Mouse (Mus musculus) embryo, embryonic 11 days (tissue): ENCODE data around the gene Cavin1.

Experiments used
- DNase-seq: peaks from one replicate; pipeline ENCODE4 v3.0.0-alpha.2; 2015

Cavin1 gene

DNA sequence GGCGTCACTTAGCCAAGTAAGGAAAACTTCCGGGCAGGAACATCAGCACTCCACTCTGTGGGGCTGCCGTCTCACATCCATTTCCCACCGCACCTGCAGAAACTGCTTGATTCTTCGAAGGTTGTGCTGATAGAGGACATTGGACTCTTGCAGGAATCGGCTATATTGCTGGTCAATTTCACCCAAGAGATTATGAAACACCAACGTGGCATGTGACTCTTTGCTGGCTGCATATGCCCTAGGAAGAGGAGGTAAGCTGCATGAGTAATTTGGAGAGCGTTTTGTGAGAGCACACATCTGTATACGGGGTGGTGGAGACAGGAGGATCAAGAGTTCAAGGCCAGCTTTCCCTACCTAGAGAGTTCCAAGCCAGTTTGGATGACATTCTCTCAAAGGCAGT, 62.1 kb downstream of the Cavin1 start:
- DNase-seq = no peak

DNA sequence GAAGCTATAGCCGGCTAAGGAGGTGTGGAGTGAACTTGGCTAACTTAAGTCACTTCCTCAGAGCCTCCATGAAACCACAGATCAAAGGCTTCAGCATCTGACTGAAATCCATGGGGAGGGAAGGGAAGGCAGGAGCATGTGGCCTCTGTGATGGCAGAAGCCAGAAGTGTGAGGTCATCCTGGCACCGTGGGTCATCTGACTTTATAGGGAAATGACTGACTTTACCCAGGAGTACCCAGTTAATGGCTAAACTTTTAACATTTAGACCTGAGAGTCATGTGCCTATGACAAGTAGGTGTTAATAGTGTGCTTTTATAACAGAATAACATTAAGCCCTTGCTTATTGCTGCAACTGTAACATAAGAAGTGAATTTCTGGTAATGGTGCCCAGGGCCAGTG, 62.6 kb downstream of the Cavin1 start:
- DNase-seq = no peak

DNA sequence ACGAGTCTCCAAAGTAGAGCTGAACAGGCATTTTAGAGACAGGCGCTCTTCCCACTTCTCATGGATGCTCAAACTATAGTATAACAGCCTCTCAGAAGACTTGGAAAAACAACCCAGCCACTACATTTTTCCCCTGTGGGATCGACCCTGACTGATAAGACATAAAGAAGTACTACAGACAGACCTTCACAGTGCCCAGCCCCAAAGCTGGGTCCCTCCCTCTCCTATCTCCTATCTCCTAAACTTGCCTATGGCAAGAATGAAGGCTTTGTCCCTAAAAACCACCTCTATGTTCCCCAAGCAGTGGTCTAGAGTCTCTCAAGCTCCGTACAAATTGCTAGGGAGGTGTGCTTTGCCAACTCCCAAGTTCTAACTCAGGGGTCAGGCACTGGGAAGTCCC, 63.8 kb downstream of the Cavin1 start:
- DNase-seq = no peak
